Mouse (Mus musculus): ENCODE measurements around the gene Taf5l. TPM values are rescaled to one million over a fixed set of nuclear protein-coding genes. Genes with fewer than 3 reads are reported as not detected.
"Not testable (repeated sequence)": the region's sequence is repeated elsewhere in the genome, so short reads cannot be mapped to it uniquely, and the experiment has no call there.

Taf5l gene
- polyA plus RNA-seq, 1 experiment from 2014 or later: 18.0 TPM

DNA sequence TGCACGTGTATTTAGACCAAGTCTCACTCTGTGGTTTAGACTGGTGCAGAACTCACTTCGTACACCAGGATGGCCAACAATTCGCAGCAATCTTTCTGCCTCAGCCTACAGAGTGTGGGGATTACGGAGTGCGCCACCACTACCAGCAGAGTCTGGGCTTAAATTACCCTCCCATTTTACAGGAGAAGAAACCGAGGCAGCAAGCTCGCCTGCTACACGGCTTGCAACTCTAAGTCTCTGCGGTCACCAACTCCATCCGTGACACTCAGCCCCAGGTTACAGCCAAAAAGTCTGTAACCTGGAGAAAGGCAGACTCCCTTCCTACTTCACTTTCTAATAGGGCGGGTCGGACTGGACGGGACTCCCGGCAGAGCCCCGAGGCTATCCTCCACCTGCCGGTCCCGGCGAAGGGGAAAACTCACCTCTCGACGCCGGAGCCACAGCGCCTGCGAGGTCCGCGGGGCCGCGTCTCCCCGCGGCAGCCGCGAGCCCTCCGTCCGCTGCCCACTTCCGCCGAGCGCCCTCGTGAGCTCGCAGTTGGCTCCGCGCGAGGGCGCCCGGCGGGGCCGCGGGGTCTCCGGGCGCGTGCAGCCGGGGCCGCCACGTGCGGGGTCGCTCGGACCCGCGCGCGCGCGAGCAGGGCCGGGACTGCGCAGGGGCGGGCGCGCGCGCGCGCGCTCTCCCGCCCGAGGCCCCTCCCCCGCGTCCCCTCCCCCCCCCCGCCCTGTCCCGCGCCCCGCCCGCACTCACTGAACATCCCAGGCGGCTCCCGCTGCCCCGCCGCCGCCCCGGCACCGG lies 559 bp downstream of the Taf5l start:
- peak; percentile 78 for ATAC-seq (ENCODE audit: low FRiP score, low TSS enrichment)
- 0 out of 2 replicates have a peak, but pooled peaks cover 3% of the 10 kb centered on the region for H3K4me1 ChIP-seq (replicated peaks; ENCODE audit: control insufficient read depth, insufficient read depth)
- peak overlapping the region; percentile 92 for H3K27ac ChIP-seq (replicated peaks)
- under 1% methylated on average over 58 of the region's 87 CpGs for WGBS
- H3K4me3 ChIP-seq (ENCODE audit: low read depth, low read length): peak overlapping the region; percentile 72
- H3K4me2 ChIP-seq (replicated peaks; ENCODE audit: low read depth): peak overlapping the region; percentile 82
- no peaks in the 10 kb centered on the region for H3K9me3 ChIP-seq (ENCODE audit: control insufficient read depth, low read length)
- H3K9ac ChIP-seq (ENCODE audit: low read length): peak overlapping the region; percentile 87
- no peak for DNase-seq (ENCODE audit: low spot score)
- TF ChIP-seq EP300 (optimal IDR thresholded peaks at IDR 0.05) (no peak), CTCF (IDR thresholded peaks at IDR 0.05; ENCODE audit: low read depth) (peak; percentile 8; the same call in 1 of the 2 replicates)
- peaks cover 2% of the 10 kb centered on the region; the same call in 1 of the 2 replicates for H3K36me3 ChIP-seq (ENCODE audit: control insufficient read depth, insufficient read depth, low read length)
- no peaks in the 10 kb centered on the region for H3K27me3 ChIP-seq (ENCODE audit: control insufficient read depth, insufficient read depth, low read length)

DNA sequence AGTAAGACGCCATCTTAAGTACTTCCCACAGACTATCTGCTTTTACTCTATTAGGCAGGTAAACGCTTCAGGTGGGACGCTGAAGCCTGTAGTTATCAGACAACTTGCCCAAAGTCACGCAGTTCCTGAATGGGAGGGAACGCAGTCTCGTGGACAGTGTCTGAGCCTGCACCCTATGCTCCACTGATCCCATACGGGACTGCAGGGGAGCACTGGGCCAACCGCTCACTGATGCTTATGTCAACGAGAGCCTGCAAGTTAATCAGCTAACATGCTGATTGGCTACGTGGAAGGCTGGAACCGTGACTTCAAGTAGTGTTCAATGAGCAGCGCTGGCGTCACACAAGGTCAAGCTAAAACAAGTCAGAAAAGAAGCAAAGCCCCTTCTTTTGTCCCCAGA lies 1.4 kb downstream of the Taf5l start:
- H3K4me1 ChIP-seq (replicated peaks; ENCODE audit: control insufficient read depth, insufficient read depth): 0 out of 2 replicates have a peak, but pooled peaks cover 3% of the 10 kb centered on the region
- H3K27me3 ChIP-seq (ENCODE audit: control insufficient read depth, insufficient read depth, low read length): no peaks in the 10 kb centered on the region
- 28% methylated on average over 13 of the region's 13 CpGs for WGBS
- no peak for TF ChIP-seq CTCF (IDR thresholded peaks at IDR 0.05; ENCODE audit: low read depth)
- no peak for TF ChIP-seq EP300 (optimal IDR thresholded peaks at IDR 0.05)
- H3K9me3 ChIP-seq (ENCODE audit: control insufficient read depth, low read length): no peaks in the 10 kb centered on the region
- peak overlapping the region; percentile 72 for H3K4me3 ChIP-seq (ENCODE audit: low read depth, low read length)
- ATAC-seq (ENCODE audit: low FRiP score, low TSS enrichment) (peak; percentile 55), DNase-seq (ENCODE audit: low spot score) (peak; percentile 63)
- peak overlapping the region; percentile 92 for H3K27ac ChIP-seq (replicated peaks)
- H3K36me3 ChIP-seq (ENCODE audit: control insufficient read depth, insufficient read depth, low read length): peaks cover 2% of the 10 kb centered on the region; the same call in 1 of the 2 replicates
- peak overlapping the region; percentile 82 for H3K4me2 ChIP-seq (replicated peaks; ENCODE audit: low read depth)
- peak overlapping the region; percentile 87; the same call in 1 of the 2 replicates for H3K9ac ChIP-seq (ENCODE audit: low read length)

DNA sequence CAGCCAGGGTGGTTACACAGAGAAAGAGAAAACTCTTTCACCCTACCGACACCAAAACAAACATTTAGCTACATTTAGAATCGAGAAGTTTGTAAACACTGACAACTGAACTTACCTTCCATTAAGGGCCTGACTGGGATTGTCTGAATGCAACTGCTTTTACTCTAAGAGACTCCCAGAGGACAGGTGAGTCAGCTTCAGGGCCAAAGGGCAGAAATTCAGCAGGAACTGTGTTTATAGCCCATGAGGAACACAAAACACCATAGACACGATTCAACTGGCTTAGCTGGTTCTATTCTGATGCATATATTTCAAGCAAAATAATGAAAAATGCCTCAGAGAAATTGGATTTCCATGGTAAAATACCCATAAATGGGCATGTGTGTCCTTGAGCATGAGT lies 6.4 kb downstream of the Taf5l start:
- no peak overlapping the region for H3K9ac ChIP-seq (ENCODE audit: low read length)
- peaks cover 4% of the 10 kb centered on the region; the same call in 1 of the 2 replicates for H3K36me3 ChIP-seq (ENCODE audit: control insufficient read depth, insufficient read depth, low read length)
- H3K27me3 ChIP-seq (ENCODE audit: control insufficient read depth, insufficient read depth, low read length): no peaks in the 10 kb centered on the region
- ATAC-seq (ENCODE audit: low FRiP score, low TSS enrichment) (0 out of 2 replicates have a peak, but pooled peaks have one; percentile 59), DNase-seq (ENCODE audit: low spot score) (no peak)
- H3K4me2 ChIP-seq (replicated peaks; ENCODE audit: low read depth): no peak overlapping the region
- TF ChIP-seq EP300 (optimal IDR thresholded peaks at IDR 0.05): no peak
- TF ChIP-seq CTCF (IDR thresholded peaks at IDR 0.05; ENCODE audit: low read depth): no peak
- WGBS: 38% methylated on average over 3 of the region's 3 CpGs
- 0 out of 2 replicates have a peak, but pooled peaks cover 1% of the 10 kb centered on the region for H3K4me1 ChIP-seq (replicated peaks; ENCODE audit: control insufficient read depth, insufficient read depth)
- H3K27ac ChIP-seq (replicated peaks): no peak overlapping the region; the same call in 1 of the 2 replicates
- no peaks in the 10 kb centered on the region for H3K9me3 ChIP-seq (ENCODE audit: control insufficient read depth, low read length)
- no peak overlapping the region for H3K4me3 ChIP-seq (ENCODE audit: low read depth, low read length)

DNA sequence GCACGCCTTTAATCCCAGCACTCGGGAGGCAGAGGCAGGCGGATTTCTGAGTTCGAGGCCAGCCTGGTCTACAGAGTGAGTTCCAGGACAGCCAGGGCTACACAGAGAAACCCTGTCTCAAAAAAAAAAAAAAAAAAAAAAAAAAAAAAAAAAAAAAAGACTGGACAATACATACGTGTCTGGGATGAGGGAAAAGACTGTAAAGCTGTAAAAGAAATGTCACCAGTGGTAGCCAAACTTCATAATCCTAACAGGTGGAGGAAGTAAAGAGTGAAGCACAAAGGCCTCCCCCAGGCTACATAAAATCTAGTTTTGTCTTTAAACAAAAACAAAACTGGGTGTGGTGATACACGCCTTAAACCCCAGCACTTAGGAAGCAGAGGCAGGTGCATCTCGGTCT lies 6.9 kb downstream of the Taf5l start:
- WGBS: 78% methylated on average over 5 of the region's 7 CpGs
- not testable (repeated sequence) for H3K4me1 ChIP-seq (replicated peaks; ENCODE audit: control insufficient read depth, insufficient read depth); ATAC-seq (ENCODE audit: low FRiP score, low TSS enrichment); H3K27me3 ChIP-seq (ENCODE audit: control insufficient read depth, insufficient read depth, low read length); H3K36me3 ChIP-seq (ENCODE audit: control insufficient read depth, insufficient read depth, low read length); H3K9ac ChIP-seq (ENCODE audit: low read length); H3K27ac ChIP-seq (replicated peaks); H3K4me2 ChIP-seq (replicated peaks; ENCODE audit: low read depth); H3K9me3 ChIP-seq (ENCODE audit: control insufficient read depth, low read length); H3K4me3 ChIP-seq (ENCODE audit: low read depth, low read length); DNase-seq (ENCODE audit: low spot score)

DNA sequence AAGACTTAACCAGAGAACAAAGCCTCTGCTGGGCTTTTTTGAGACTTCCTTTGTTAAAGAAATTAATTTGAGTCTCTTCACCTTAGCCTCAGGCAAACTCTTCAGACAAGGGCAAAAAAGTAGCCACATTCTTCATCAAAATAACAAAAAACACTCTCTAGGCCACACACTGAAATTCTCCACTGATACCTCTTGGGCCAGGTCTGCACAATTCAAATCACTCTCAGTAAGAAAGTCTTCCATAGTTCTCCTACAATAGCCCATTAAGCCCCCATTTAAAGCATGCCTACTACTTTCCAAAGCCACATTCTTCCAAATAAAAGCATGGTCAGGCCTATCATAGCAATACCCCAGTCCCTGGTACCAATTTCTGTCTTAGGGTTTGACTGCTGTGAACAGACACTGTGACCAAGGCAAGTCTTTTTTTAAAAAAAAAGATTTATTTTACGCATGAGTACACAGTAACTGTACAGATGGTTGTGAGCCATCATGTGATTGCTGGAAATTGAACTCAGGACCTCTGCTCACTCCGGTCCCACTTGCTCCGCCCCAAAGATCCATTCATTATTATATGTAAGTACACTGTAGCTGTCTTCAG lies 9.1 kb downstream of the Taf5l start:
- no peaks in the 10 kb centered on the region for H3K4me1 ChIP-seq (replicated peaks; ENCODE audit: control insufficient read depth, insufficient read depth)
- WGBS: 97% methylated on average over 3 of the region's 3 CpGs
- no peak for ATAC-seq (ENCODE audit: low FRiP score, low TSS enrichment)

DNA sequence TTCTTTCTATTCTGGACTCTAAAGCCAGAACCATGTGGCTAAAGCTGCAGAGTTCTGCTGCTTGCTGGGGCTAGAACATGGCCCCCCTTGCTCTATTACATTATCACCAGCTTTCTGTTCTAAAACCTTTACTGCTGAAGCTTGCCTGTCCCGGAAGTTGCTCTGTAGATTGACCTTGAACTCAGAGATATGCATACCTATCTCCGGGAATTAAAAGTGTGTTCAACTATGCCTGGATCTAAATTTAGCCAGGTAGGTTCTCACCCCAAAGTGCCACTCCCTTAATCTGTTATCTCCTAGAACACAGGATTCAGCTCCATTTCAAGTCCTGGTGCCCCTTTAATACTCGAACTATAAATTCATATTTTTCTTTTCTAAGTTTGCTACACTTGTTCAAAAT lies 9.6 kb downstream of the Taf5l start:
- no peak for DNase-seq (ENCODE audit: low spot score)
- 70% methylated on average over 3 of the region's 3 CpGs for WGBS
- H3K36me3 ChIP-seq (ENCODE audit: control insufficient read depth, insufficient read depth, low read length): peaks cover 16% of the 10 kb centered on the region
- TF ChIP-seq CTCF (IDR thresholded peaks at IDR 0.05; ENCODE audit: low read depth): no peak
- no peak for TF ChIP-seq EP300 (optimal IDR thresholded peaks at IDR 0.05)
- no peaks in the 10 kb centered on the region for H3K9me3 ChIP-seq (ENCODE audit: control insufficient read depth, low read length)
- no peak overlapping the region for H3K27ac ChIP-seq (replicated peaks)
- no peaks in the 10 kb centered on the region for H3K27me3 ChIP-seq (ENCODE audit: control insufficient read depth, insufficient read depth, low read length)
- H3K4me1 ChIP-seq (replicated peaks; ENCODE audit: control insufficient read depth, insufficient read depth): no peaks in the 10 kb centered on the region
- H3K9ac ChIP-seq (ENCODE audit: low read length): no peak overlapping the region
- no peak for ATAC-seq (ENCODE audit: low FRiP score, low TSS enrichment)
- no peak overlapping the region for H3K4me3 ChIP-seq (ENCODE audit: low read depth, low read length)
- H3K4me2 ChIP-seq (replicated peaks; ENCODE audit: low read depth): no peak overlapping the region

More for the DNA sequence above, 9.1 kb downstream of the Taf5l start:
- Histone ChIP-seq H3K9ac (ENCODE audit: low read length) (no peak overlapping the region), H3K27me3 (ENCODE audit: control insufficient read depth, insufficient read depth, low read length) (no peaks in the 10 kb centered on the region), H3K9me3 (ENCODE audit: control insufficient read depth, low read length) (no peaks in the 10 kb centered on the region), H3K4me3 (ENCODE audit: low read depth, low read length) (no peak overlapping the region), H3K4me2 (replicated peaks; ENCODE audit: low read depth) (no peak overlapping the region), H3K36me3 (ENCODE audit: control insufficient read depth, insufficient read depth, low read length) (peaks cover 14% of the 10 kb centered on the region), H3K27ac (replicated peaks) (no peak overlapping the region)
- no peak for TF ChIP-seq CTCF (IDR thresholded peaks at IDR 0.05; ENCODE audit: low read depth)
- TF ChIP-seq EP300 (optimal IDR thresholded peaks at IDR 0.05): no peak
- DNase-seq (ENCODE audit: low spot score): no peak
